Mouse (Mus musculus): ENCODE measurements around the gene Phldb2. TPM values are rescaled to one million over a fixed set of nuclear protein-coding genes. Genes with fewer than 3 reads are reported as not detected.

The Phldb2 gene
- total and polyA plus RNA-seq, 3 experiments, result 0.04 TPM; not detected in 2

DNA sequence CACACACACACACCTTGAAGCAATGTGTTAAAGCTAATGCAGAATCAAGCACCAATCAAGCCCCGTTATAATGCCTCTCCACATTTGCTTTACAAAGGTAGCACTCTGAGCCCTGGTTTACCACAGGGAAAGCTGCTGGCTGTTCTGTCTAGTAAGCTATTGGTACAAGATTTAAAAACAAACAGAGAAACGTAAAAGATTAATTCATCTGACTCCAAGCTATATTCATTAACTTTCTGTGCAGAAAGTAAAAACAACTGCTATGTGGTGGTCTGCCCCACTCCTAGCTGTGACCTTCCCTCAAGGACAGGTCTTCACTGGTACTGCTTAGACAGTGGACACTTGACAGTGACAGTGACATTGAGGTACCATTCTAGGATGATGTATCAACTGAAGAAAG lies 69.2 kb downstream of the Phldb2 start:
- no peak for TF ChIP-seq JUND (conservative IDR thresholded peaks at IDR 0.05; ENCODE audit: low read depth, low read length)
- no peak for TF ChIP-seq RAD21 (IDR thresholded peaks at IDR 0.05; ENCODE audit: low read depth, low read length)
- no peak for TF ChIP-seq HCFC1 (IDR thresholded peaks at IDR 0.05; ENCODE audit: low read depth, low read length)
- TF ChIP-seq TBP (conservative IDR thresholded peaks at IDR 0.05; ENCODE audit: low read depth, low read length), result no peak
- no peak for TF ChIP-seq ELF1 (IDR thresholded peaks at IDR 0.05; ENCODE audit: low read depth, low read length)
- TF ChIP-seq ZNF384 (IDR thresholded peaks at IDR 0.05; ENCODE audit: low read depth, low read length), result no peak
- TF ChIP-seq POLR2A (IDR thresholded peaks at IDR 0.05; ENCODE audit: low read depth, low read length), result no peak
- TF ChIP-seq MAZ (IDR thresholded peaks at IDR 0.05; ENCODE audit: low read depth, low read length), result no peak
- TF ChIP-seq KAT2A (IDR thresholded peaks at IDR 0.05; ENCODE audit: insufficient replicate concordance, low read length), result no peak
- TF ChIP-seq MAFK (IDR thresholded peaks at IDR 0.05; ENCODE audit: insufficient replicate concordance, low read length), result no peak
- TF ChIP-seq CHD1 (IDR thresholded peaks at IDR 0.05; ENCODE audit: low read depth, low read length), result no peak
- TF ChIP-seq SIN3A (IDR thresholded peaks at IDR 0.05; ENCODE audit: low read length), result no peak
- no peak for TF ChIP-seq BHLHE40 (IDR thresholded peaks at IDR 0.05; ENCODE audit: low read depth, low read length)
- no peak for TF ChIP-seq MEF2A (IDR thresholded peaks at IDR 0.05; ENCODE audit: borderline replicate concordance, low read depth, low read length)
- no peak for TF ChIP-seq CTCF (conservative IDR thresholded peaks at IDR 0.05 in 1 of 2, IDR thresholded peaks at IDR 0.05 in 1 of 2; ENCODE audit: low read depth in 2 of 2, low read length in 2 of 2)
- no peak for TF ChIP-seq ETS1 (conservative IDR thresholded peaks at IDR 0.05; ENCODE audit: low read depth, low read length)
- TF ChIP-seq UBTF (IDR thresholded peaks at IDR 0.05; ENCODE audit: low read depth, low read length), result no peak
- no peak for TF ChIP-seq SMC3 (IDR thresholded peaks at IDR 0.05; ENCODE audit: low read depth, low read length)
- dilution Hi-C loops (cut with MboI; ENCODE audit: extremely low pct_ligation_motif_present, extremely low pct_unique_long_range_greater_than_20kb, low sequenced_read_pairs), result no loop called here
- H3K27ac ChIP-seq (ENCODE audit: insufficient read depth, low read depth), result no peak overlapping the region
- H3K4me2 ChIP-seq (ENCODE audit: insufficient read depth, low read depth, poor library complexity, severe bottlenecking), result no peak overlapping the region
- H3K9ac ChIP-seq (ENCODE audit: insufficient read depth, low read depth), result no peak overlapping the region
- H3K36me3 ChIP-seq (replicated peaks in 1 of 2; ENCODE audit: control insufficient read depth in 1 of 2, insufficient read depth in 1 of 2, low read length in 1 of 2), result no peaks in the 10 kb centered on the region
- no peak overlapping the region for H3K4me3 ChIP-seq (replicated peaks in 1 of 3; ENCODE audit: low read depth in 2 of 3, low read length in 2 of 3, poor library complexity in 1 of 3)
- no peaks in the 10 kb centered on the region for H3K27me3 ChIP-seq (replicated peaks)
- H3K4me1 ChIP-seq (ENCODE audit: control insufficient read depth in 1 of 2, insufficient read depth in 2 of 2), result peaks cover 0 to 15% of the 10 kb centered on the region in 2 experiments; a peak in 3 of 4 replicates
- no peaks in the 10 kb centered on the region for H3K9me3 ChIP-seq (replicated peaks; ENCODE audit: low read length)
- in situ Hi-C loops (cut with MboI; ENCODE audit: low pct_ligation_motif_present, low pct_unique_long_range_greater_than_20kb, low sequenced_read_pairs), result no loop called here
- no peak for DNase-seq (ENCODE audit: extremely low read depth)
- H3K79me2 ChIP-seq (replicated peaks; ENCODE audit: control insufficient read depth, extremely low read depth, insufficient read depth, poor library complexity, severe bottlenecking), result no peaks in the 10 kb centered on the region

- no peaks in the 10 kb centered on the region for H3K79me2 ChIP-seq (replicated peaks; ENCODE audit: control insufficient read depth, extremely low read depth, insufficient read depth, poor library complexity, severe bottlenecking)
- H3K9ac ChIP-seq (ENCODE audit: insufficient read depth, low read depth), result no peak overlapping the region
- H3K27ac ChIP-seq (ENCODE audit: insufficient read depth, low read depth), result no peak overlapping the region
- no peaks in the 10 kb centered on the region for H3K27me3 ChIP-seq (replicated peaks)
- no peak overlapping the region for H3K4me2 ChIP-seq (ENCODE audit: insufficient read depth, low read depth, poor library complexity, severe bottlenecking)
- in situ Hi-C loops (cut with MboI; ENCODE audit: low pct_ligation_motif_present, low pct_unique_long_range_greater_than_20kb, low sequenced_read_pairs), result no loop called here
- H3K4me3 ChIP-seq (replicated peaks in 1 of 3; ENCODE audit: low read depth in 2 of 3, low read length in 2 of 3, poor library complexity in 1 of 3), result no peak overlapping the region
- H3K4me1 ChIP-seq (ENCODE audit: control insufficient read depth in 1 of 2, insufficient read depth in 2 of 2), result peaks cover 5 to 22% of the 10 kb centered on the region in 2 experiments; a peak in 2 of 4 replicates
- no peaks in the 10 kb centered on the region for H3K9me3 ChIP-seq (replicated peaks; ENCODE audit: low read length)
- no peak for TF ChIP-seq POLR2A (IDR thresholded peaks at IDR 0.05; ENCODE audit: low read depth, low read length)
- TF ChIP-seq USF2 (conservative IDR thresholded peaks at IDR 0.05; ENCODE audit: low read depth, low read length), result no peak
- TF ChIP-seq SIN3A (IDR thresholded peaks at IDR 0.05; ENCODE audit: low read length), result no peak
- TF ChIP-seq NELFE (IDR thresholded peaks at IDR 0.05; ENCODE audit: low read depth, low read length), result no peak
- TF ChIP-seq SMC3 (IDR thresholded peaks at IDR 0.05; ENCODE audit: low read depth, low read length), result no peak
- no peak for TF ChIP-seq ELF1 (IDR thresholded peaks at IDR 0.05; ENCODE audit: low read depth, low read length)
- no peak for TF ChIP-seq HCFC1 (IDR thresholded peaks at IDR 0.05; ENCODE audit: low read depth, low read length)
- TF ChIP-seq TCF12 (IDR thresholded peaks at IDR 0.05; ENCODE audit: low read depth, low read length), result no peak
- TF ChIP-seq CHD2 (IDR thresholded peaks at IDR 0.05; ENCODE audit: low read length), result no peak
- no peak for TF ChIP-seq JUN (IDR thresholded peaks at IDR 0.05; ENCODE audit: insufficient read depth, low read depth, low read length)
- TF ChIP-seq CHD1 (IDR thresholded peaks at IDR 0.05; ENCODE audit: low read depth, low read length), result no peak
- TF ChIP-seq PAX5 (IDR thresholded peaks at IDR 0.05; ENCODE audit: low read length), result no peak
- TF ChIP-seq KAT2A (IDR thresholded peaks at IDR 0.05; ENCODE audit: insufficient replicate concordance, low read length), result no peak
- no peak for TF ChIP-seq POLR2AphosphoS2 (IDR thresholded peaks at IDR 0.05; ENCODE audit: low read depth, low read length)
- no peak for TF ChIP-seq ZMIZ1 (IDR thresholded peaks at IDR 0.05; ENCODE audit: low read depth, low read length)
- no peak for TF ChIP-seq EP300 (IDR thresholded peaks at IDR 0.05; ENCODE audit: low read length)
- TF ChIP-seq MEF2A (IDR thresholded peaks at IDR 0.05; ENCODE audit: borderline replicate concordance, low read depth, low read length), result no peak
- no peak for TF ChIP-seq GABPA (IDR thresholded peaks at IDR 0.05; ENCODE audit: insufficient replicate concordance, low read depth, low read length)
- TF ChIP-seq RAD21 (IDR thresholded peaks at IDR 0.05; ENCODE audit: low read depth, low read length), result no peak
- no peak for TF ChIP-seq MAFK (IDR thresholded peaks at IDR 0.05; ENCODE audit: insufficient replicate concordance, low read length)
- H3K36me3 ChIP-seq (replicated peaks in 1 of 2; ENCODE audit: control insufficient read depth in 1 of 2, insufficient read depth in 1 of 2, low read length in 1 of 2), result no peaks in the 10 kb centered on the region
- DNase-seq (ENCODE audit: extremely low read depth), result no peak
- dilution Hi-C loops (cut with MboI; ENCODE audit: extremely low pct_ligation_motif_present, extremely low pct_unique_long_range_greater_than_20kb, low sequenced_read_pairs), result no loop called here
These were observed 72.1 kb downstream of the Phldb2 start for GRCm38 (mm10) chr16:45881177-45881832.
